Mouse (Mus musculus): ENCODE measurements around the gene Galnt16. TPM values are rescaled to one million over a fixed set of nuclear protein-coding genes. Genes with fewer than 3 reads are reported as not detected.

Gene Galnt16
- polyA plus RNA-seq, 1 experiment: 1.1 TPM

DNA sequence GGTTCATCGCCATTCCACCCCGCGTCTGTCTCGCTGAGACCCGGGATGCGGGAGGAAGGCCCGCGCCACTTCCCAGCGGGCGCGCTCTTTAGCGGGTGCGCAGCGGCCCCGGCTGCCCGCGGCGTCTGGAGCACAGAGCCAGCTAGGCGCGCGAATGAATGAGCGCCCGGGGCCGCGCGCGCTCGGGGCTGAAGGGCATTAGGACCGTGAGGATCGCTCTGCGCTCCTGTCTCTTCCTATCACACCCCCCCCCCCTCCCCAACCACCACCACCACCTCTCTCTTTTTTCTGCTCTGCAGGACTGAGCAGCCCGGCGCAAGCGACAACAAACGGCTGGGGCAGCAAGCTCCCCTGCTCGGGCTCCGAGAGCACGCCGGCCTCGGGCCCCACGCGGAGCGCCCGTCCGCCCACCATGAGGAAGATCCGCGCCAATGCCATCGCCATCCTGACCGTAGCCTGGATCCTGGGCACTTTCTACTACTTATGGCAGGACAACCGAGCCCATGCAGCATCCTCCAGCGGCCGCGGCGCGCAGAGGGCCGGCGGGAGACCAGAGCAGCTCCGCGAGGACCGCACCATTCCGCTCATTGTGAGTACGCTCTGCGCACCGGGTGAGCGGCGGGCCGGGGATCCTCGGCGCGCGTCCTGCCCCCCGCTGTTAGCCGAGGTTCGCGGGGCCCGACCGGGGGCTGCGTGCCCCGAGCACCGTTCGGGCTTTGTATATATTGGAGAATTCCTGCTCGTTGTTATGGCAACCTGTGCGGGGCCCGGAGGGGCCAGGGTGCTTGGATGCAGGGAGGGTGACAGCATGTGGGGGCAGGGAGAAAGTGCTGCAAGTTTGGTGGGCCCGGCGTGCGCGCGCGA is 912 bp downstream of the Galnt16 start:
- WGBS: 3% methylated on average over 88 of the region's 90 CpGs
- H3K27me3 ChIP-seq (ENCODE audit: control insufficient read depth, insufficient read depth, low read length): peaks cover 5% of the 10 kb centered on the region; the same call in 1 of the 2 replicates
- no peak for DNase-seq

GRCm38 (mm10) chr12:80519621-80520332 is 1.7 kb downstream of the Galnt16 start:
- TF ChIP-seq POLR2A (IDR thresholded peaks at IDR 0.05; ENCODE audit: control insufficient read depth, extremely low read depth, insufficient read depth, low read length, poor library complexity): no peak
- no peak for TF ChIP-seq CTCF (IDR thresholded peaks at IDR 0.05; ENCODE audit: borderline replicate concordance, control insufficient read depth, extremely low read depth, insufficient read depth, low read length, poor library complexity)
- Histone ChIP-seq H3K4me3 (ENCODE audit: control insufficient read depth, insufficient read depth, low read length) (no peak overlapping the region), H3K4me1 (replicated peaks; ENCODE audit: control insufficient read depth, insufficient read depth, low read length) (0 out of 2 replicates have a peak, but pooled peaks cover 2% of the 10 kb centered on the region), H3K27me3 (ENCODE audit: control insufficient read depth, insufficient read depth, low read length) (peaks cover 5% of the 10 kb centered on the region; the same call in 1 of the 2 replicates), H3K27ac (ENCODE audit: control insufficient read depth, insufficient read depth, low read length) (no peak overlapping the region), H3K36me3 (ENCODE audit: control insufficient read depth, insufficient read depth, low read length) (no peaks in the 10 kb centered on the region)
- WGBS: 7% methylated on average over 43 of the region's 43 CpGs
- DNase-seq: no peak

More for the DNA sequence above, 912 bp downstream of the Galnt16 start:
- H3K4me3 ChIP-seq (ENCODE audit: control insufficient read depth, insufficient read depth, low read length): no peak overlapping the region
- no peak overlapping the region for H3K27ac ChIP-seq (ENCODE audit: control insufficient read depth, insufficient read depth, low read length)
- no peak for TF ChIP-seq POLR2A (IDR thresholded peaks at IDR 0.05; ENCODE audit: control insufficient read depth, extremely low read depth, insufficient read depth, low read length, poor library complexity)
- TF ChIP-seq CTCF (IDR thresholded peaks at IDR 0.05; ENCODE audit: borderline replicate concordance, control insufficient read depth, extremely low read depth, insufficient read depth, low read length, poor library complexity): no peak
- H3K36me3 ChIP-seq (ENCODE audit: control insufficient read depth, insufficient read depth, low read length): no peaks in the 10 kb centered on the region
- 0 out of 2 replicates have a peak, but pooled peaks cover 2% of the 10 kb centered on the region for H3K4me1 ChIP-seq (replicated peaks; ENCODE audit: control insufficient read depth, insufficient read depth, low read length)

DNA sequence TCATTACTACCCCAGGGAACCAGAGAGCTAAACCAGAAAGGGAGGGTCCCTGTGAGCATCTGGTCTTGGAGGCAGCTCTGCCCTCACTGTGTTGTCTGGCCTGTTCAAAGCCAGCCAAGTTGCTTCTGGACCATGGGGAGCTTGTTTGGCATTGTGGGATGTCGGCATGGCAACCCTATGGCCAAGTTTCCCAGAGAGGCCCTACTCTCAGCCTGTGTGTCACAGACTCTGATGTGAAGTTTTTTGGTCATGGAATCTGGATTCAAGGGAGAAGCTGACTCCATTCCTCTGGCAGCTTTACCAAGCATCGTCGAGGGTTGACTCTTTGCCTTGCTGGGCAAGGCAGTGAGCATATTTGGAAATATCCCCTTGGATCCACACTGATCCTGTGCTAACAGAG is 3.9 kb downstream of the Galnt16 start:
- TF ChIP-seq CTCF (IDR thresholded peaks at IDR 0.05; ENCODE audit: borderline replicate concordance, control insufficient read depth, extremely low read depth, insufficient read depth, low read length, poor library complexity): no peak
- Histone ChIP-seq H3K27ac (ENCODE audit: control insufficient read depth, insufficient read depth, low read length) (no peak overlapping the region), H3K4me3 (ENCODE audit: control insufficient read depth, insufficient read depth, low read length) (no peak overlapping the region), H3K4me1 (replicated peaks; ENCODE audit: control insufficient read depth, insufficient read depth, low read length) (0 out of 2 replicates have a peak, but pooled peaks cover 2% of the 10 kb centered on the region), H3K27me3 (ENCODE audit: control insufficient read depth, insufficient read depth, low read length) (peaks cover 5% of the 10 kb centered on the region; the same call in 1 of the 2 replicates), H3K36me3 (ENCODE audit: control insufficient read depth, insufficient read depth, low read length) (no peaks in the 10 kb centered on the region)
- 84% methylated on average over 3 of the region's 3 CpGs for WGBS
- no peak for DNase-seq

DNA sequence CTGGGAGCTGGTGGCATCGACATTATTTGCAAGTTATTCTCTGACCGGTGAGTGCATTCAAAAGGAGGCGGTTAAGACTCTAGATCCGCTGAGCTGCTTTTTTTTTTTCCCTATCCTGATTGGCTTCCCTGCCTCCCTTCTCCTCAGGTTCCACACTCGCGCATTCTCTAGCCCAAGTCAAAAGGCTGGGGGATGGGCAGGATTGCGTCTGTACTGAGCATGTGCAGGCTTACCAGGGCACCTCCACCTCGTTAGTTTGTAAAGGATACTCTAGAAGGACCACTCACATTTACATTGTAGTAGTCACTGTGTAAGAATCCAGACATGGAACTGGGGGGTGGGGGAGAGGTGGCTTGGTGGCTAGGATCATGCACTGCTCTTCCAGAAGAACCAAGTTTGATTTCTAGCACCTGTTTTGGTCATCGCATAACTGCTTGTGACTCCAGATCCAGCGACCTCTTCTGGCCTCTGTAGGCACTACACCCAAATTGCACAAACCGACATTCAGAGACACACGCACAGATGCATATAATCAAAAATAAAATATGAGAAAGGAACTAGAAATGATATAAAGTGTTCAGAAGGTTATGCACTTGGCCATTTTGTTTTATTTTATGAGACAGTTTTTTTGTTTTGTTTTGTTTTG is 6.3 kb downstream of the Galnt16 start:
- Histone ChIP-seq H3K27ac (ENCODE audit: control insufficient read depth, insufficient read depth, low read length) (no peak overlapping the region), H3K27me3 (ENCODE audit: control insufficient read depth, insufficient read depth, low read length) (no peaks in the 10 kb centered on the region; the same call in 1 of the 2 replicates), H3K4me1 (replicated peaks; ENCODE audit: control insufficient read depth, insufficient read depth, low read length) (no peaks in the 10 kb centered on the region), H3K4me3 (ENCODE audit: control insufficient read depth, insufficient read depth, low read length) (no peak overlapping the region), H3K36me3 (ENCODE audit: control insufficient read depth, insufficient read depth, low read length) (no peaks in the 10 kb centered on the region)
- no peak for DNase-seq
- no peak for TF ChIP-seq CTCF (IDR thresholded peaks at IDR 0.05; ENCODE audit: borderline replicate concordance, control insufficient read depth, extremely low read depth, insufficient read depth, low read length, poor library complexity)
- 52% methylated on average over 12 of the region's 12 CpGs for WGBS

DNA sequence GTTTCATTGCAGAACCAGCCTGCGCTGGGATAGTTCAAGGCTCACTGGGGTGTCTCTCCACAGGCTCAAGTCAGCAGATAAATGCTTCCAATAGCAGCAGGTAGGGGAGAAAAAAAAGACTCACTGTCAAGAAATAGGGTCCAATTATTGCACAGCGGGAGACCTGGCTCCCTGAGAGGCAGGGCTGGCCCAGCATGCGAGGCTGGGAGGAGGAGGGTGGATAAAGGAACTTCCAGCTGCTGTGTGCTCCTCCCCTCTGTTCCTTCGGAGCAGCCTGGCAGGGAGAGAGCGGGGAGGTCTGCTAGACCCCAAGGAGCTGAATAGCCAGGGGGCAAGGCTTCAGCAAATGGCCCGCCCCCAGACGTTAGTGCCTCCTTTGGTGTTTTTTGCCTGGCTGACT is 7.4 kb downstream of the Galnt16 start:
- Histone ChIP-seq H3K4me3 (ENCODE audit: control insufficient read depth, insufficient read depth, low read length) (no peak overlapping the region), H3K27ac (ENCODE audit: control insufficient read depth, insufficient read depth, low read length) (no peak overlapping the region), H3K36me3 (ENCODE audit: control insufficient read depth, insufficient read depth, low read length) (no peaks in the 10 kb centered on the region), H3K4me1 (replicated peaks; ENCODE audit: control insufficient read depth, insufficient read depth, low read length) (no peaks in the 10 kb centered on the region), H3K27me3 (ENCODE audit: control insufficient read depth, insufficient read depth, low read length) (no peaks in the 10 kb centered on the region; the same call in 1 of the 2 replicates)
- 67% methylated on average over 7 of the region's 7 CpGs for WGBS
- DNase-seq: no peak
- no peak for TF ChIP-seq POLR2A (IDR thresholded peaks at IDR 0.05; ENCODE audit: control insufficient read depth, extremely low read depth, insufficient read depth, low read length, poor library complexity)

DNA sequence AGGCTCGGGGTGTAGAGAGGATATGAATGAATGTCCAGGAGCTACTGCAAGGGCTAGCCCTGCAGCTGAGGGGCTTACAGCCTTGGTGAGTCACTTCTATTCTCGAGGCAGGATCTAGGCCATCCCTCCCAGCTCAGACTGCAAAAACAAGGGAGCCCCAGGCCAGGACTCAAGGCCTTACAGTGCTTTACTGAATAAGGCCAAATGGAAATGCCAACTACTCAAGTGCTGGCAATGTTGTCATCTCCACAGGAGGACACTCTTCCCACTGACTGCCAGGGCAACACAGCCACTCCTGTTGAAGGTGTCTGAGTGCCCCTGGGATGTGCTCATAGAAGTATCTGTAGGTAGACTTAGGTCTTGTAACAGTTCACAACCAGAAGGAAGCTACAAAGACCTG is 8.4 kb downstream of the Galnt16 start:
- Histone ChIP-seq H3K36me3 (ENCODE audit: control insufficient read depth, insufficient read depth, low read length) (no peaks in the 10 kb centered on the region), H3K4me3 (ENCODE audit: control insufficient read depth, insufficient read depth, low read length) (no peak overlapping the region), H3K27ac (ENCODE audit: control insufficient read depth, insufficient read depth, low read length) (no peak overlapping the region), H3K4me1 (replicated peaks; ENCODE audit: control insufficient read depth, insufficient read depth, low read length) (no peaks in the 10 kb centered on the region), H3K27me3 (ENCODE audit: control insufficient read depth, insufficient read depth, low read length) (no peaks in the 10 kb centered on the region; the same call in 1 of the 2 replicates)
- DNase-seq: no peak
- WGBS: 81% methylated on average over 2 of the region's 2 CpGs
- TF ChIP-seq POLR2A (IDR thresholded peaks at IDR 0.05; ENCODE audit: control insufficient read depth, extremely low read depth, insufficient read depth, low read length, poor library complexity) (no peak), CTCF (IDR thresholded peaks at IDR 0.05; ENCODE audit: borderline replicate concordance, control insufficient read depth, extremely low read depth, insufficient read depth, low read length, poor library complexity) (no peak)

All from thymus, adult 2 months (tissue).